Mouse (Mus musculus): ENCODE data around the gene Hist1h2bb.
A peak's percentile ranks its signal among the peaks of the same experiment; 100 is the strongest.

DNA sequence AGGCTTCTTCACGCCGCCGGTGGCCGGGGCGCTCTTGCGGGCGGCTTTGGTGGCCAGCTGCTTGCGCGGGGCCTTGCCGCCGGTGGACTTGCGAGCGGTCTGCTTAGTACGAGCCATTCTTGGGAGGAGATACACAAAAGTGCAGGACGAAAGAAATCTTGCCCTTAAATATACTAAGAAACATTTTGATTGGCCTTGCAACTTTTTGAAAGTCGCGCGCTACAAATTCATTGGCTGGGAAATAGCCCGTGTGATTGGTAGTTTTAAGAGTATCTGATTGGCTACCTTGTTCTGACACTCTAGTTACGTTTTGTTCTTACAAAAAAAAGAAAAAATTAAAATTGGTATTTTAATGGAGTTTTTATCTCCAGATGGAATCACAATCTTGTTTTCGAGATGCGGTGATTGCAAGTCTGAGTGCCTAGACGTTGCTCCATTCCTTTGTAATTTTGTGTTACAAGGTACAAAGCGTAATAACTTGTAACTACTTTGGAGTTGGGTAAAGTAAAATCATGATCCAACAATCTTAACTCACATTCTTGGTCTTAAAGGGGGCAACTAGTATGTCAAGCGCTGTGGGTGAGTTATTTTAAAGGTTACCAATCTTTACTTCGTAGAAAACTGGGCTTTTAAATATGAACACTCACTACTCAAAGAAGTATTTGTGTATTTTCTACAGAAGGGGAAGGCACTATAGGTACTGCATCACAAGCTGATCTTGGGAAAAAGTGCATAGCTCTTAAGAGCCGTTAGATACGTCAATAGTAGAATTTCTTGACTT lies 963 bp upstream of the Hist1h2bb start, which contains the start of gene Hist1h3c:
- TF ChIP-seq EP300 (IDR thresholded peaks at IDR 0.05; ENCODE audit: insufficient read depth, low read depth, low read length) = no peak
- TF ChIP-seq CTCF (IDR thresholded peaks at IDR 0.05; ENCODE audit: low read depth, low read length) = no peak
- peak; percentile 92 for TF ChIP-seq POLR2A (IDR thresholded peaks at IDR 0.05; ENCODE audit: insufficient read depth, low read length)

Data from ES-Bruce4 (cell line).